Mouse (Mus musculus) T-helper 17 cell (primary cell): ENCODE data around the gene Gm21170.
"Not testable (repeated sequence)": the region's sequence is repeated elsewhere in the genome, so short reads cannot be mapped to it uniquely, and the experiment has no call there.

ENCODE experiments used
- in situ Hi-C, 2 experiments: fragments of 300-600 bp; cut with MboI, MseI; formaldehyde crosslinking; loops; 1 replicate in 1 of 2; 2 replicates in 1 of 2; pipeline ENCODE4 v1.15.1; 2025; ENCODE audit warnings: high pct_unique_total_duplicates in 2 of 2

Gene Gm21170

DNA sequence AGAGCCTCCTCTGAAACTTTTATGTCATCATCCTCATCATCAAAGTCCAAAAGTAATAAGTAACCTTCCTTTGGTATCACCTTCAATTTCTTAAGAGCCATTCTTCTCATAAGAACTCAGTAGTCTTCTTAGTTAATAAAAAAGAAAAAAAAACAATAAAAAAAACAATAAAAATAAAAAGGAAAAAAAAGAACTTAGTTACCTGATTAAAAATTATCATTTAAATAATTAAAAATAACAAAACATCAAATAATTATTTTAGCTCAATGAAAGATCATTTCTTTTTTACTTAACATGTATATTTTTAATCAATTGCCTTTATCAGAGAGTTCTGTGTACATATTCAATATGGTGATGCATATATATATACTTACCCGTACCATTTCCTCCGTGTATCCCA, at the start of gene Gm21170:
Gm21170 (minus strand) TSS at position 101 of the 400 bp plus-strand sequence.
- in situ Hi-C loops = not testable (repeated sequence)
